Mouse (Mus musculus): ENCODE measurements around the gene Clk3. TPM values are rescaled to one million over a fixed set of nuclear protein-coding genes. Genes with fewer than 3 reads are reported as not detected.
A peak's percentile ranks its signal among the peaks of the same experiment; 100 is the strongest.
"Not testable (repeated sequence)": the region's sequence is repeated elsewhere in the genome, so short reads cannot be mapped to it uniquely, and the experiment has no call there.

Clk3 gene
- total RNA-seq, 2 experiments from 2014 or later: 40.8 to 43.0 TPM

- ATAC-seq (replicated peaks; ENCODE audit: poor library complexity): no peak
Observed at GRCm38 (mm10) chr9:57733606-57734005, 32.1 kb downstream of the Clk3 start.

- peak; percentile 39; the same call in 1 of the 2 replicates for ATAC-seq (replicated peaks; ENCODE audit: poor library complexity)
Observed at GRCm38 (mm10) chr9:57728312-57728711, 37.3 kb downstream of the Clk3 start.

GRCm38 (mm10) chr9:57724701-57725100 is 41.0 kb downstream of the Clk3 start:
- ATAC-seq (replicated peaks; ENCODE audit: poor library complexity): no peak

DNA sequence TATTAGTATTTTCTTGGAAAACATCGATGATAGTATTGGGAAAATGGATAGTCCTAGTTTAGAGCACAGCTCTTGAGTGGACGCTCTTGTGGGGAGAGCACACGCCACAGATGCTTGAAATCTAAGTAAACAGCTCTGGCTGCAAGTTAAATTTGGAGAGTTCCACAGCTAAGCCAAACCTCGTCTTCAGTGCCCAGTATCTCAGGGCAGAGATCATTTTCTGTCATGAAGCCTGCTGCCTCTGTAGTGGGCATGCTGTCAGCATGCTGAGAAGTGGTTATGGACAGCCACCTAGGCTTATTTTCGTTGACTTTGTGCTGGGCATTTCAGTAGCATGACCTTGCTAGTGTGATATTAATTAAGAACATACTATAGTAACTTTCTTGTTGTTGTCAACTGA is 41.9 kb downstream of the Clk3 start:
- ATAC-seq (replicated peaks; ENCODE audit: poor library complexity): no peak

GRCm38 (mm10) chr9:57723315-57723715 is 42.3 kb downstream of the Clk3 start:
- ATAC-seq (replicated peaks; ENCODE audit: poor library complexity): peak; percentile 94

DNA sequence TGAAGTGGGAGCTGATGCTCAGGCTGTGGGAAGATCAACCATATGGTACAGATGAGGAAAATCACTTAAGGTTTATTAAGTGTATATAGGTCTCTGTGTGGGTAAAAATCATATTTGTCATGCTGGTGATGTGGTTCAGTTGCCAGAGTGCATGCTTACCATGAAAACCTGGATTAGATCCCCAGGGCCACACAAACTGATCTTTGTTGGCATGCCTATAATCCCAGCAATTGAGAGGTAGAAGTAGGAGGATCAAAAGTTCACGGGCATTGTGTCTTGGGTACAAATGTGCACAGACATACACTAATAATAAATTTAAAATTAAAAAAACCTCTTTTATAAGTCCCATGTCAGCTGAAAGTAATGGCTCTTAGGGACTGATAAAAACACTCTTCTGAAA is 43.3 kb downstream of the Clk3 start:
- ATAC-seq (replicated peaks; ENCODE audit: poor library complexity): no peak

GRCm38 (mm10) chr9:57720736-57721135 is 44.9 kb downstream of the Clk3 start:
- no peak for ATAC-seq (replicated peaks; ENCODE audit: poor library complexity)

DNA sequence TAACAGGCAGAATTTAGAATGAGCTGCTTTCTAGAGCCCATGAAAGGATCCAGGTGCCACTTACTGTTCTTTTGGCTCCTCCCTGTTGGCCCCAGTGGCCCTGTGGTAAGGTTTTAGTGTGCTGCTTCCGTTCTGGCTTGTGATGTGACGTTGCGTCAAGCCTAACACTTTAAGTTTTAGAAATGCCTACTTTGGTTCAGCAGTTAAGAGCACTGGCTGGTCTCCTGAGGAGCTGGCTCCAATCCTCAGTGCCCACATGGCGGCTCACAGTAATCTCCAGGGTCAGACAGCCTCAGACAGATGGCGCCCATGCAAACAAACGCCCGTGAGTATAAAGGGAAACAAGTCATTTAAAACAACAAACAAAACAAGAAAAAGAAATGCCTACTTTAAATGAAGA is 47.3 kb downstream of the Clk3 start:
- 0 out of 2 replicates have a peak, but pooled peaks have one; percentile 44 for ATAC-seq (replicated peaks; ENCODE audit: poor library complexity)

- ATAC-seq (replicated peaks; ENCODE audit: poor library complexity): no peak
Observed at GRCm38 (mm10) chr9:57712194-57712593, 53.5 kb downstream of the Clk3 start.

GRCm38 (mm10) chr9:57710214-57710613 is 55.4 kb downstream of the Clk3 start:
- ATAC-seq (replicated peaks; ENCODE audit: poor library complexity): not testable (repeated sequence)

DNA sequence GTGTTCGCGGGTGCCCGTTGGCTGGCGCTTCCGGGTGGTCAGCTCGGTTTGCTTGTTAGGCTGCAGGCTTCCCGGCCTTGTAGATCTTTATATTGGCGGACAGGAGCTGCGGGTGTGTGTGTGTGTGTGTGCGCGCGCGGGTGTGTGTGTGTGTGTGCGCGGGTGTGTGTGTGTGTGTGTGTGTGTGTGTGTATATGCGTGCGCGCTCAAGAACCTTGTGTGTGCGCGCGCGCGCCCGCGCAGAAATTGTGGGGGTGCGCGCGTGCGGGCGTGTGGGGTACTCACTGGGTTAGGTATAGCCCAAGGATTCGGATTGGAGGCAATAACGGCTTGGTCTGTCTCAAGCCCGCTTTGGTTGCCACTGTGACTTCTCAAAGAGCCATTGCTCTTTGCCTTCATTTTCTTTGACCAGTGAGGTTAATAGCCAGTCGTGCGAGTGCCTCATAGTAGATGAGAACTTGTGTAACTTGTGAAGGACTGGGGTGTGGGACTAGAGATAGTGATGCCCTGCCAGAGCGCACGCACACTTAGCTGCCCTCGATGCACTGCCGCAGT is 56.9 kb downstream of the Clk3 start:
- peak; percentile 72 for ATAC-seq (replicated peaks; ENCODE audit: poor library complexity)

DNA sequence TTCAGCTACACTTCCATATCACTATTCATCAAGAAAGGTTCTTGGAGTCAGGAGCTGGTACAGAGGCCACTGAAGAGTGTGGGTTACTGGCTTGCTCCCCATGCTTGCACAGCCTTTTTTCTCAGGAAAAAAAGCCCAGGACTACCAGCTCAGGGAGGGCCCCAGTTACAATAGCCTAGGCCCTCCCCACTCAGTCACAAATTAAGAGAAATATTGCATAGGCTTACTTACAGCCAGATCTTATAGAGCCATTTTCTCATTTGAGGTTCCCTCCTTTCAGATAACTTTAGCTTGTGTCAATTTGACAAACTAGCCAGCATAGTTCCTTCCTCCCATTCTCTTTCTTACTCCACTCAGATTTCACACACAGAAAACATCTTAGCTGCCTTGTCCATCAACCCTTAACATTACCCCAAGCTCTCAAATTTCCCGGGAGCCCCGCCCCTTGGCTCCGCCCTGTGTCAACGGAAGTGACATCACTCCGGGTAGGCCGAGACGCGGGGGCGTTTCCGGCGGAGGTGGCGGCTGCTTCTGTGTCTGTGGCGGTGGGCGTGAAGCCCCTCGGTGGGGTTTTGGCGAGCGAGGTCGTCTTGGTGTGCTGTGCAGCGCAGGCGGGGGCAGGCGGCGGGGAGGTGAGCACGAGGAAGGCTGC is 57.5 kb downstream of the Clk3 start, which contains the start of gene Edc3:
Edc3 (plus strand) TSS at position 473 of the 652 bp plus-strand sequence.
- ATAC-seq (replicated peaks; ENCODE audit: poor library complexity): peak; percentile 94

DNA sequence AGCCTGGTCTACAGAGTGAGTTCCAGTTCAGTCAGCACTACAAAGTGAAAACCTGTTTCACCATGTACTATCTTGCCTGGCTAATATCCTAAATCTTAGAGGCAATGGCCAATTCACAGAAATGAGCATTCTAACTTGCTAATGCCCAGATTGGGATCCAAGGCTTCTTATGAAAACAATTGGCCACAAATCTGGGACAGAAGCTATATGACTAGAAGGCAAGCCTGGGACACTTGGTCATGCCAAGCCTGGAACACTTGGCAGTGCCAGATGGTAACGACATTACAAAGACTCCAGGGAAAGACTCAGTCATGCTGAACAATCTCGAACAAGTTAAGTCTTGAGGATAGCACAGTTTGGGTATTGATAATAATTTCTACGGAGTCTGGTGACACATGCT is 59.2 kb downstream of the Clk3 start:
- no peak for ATAC-seq (replicated peaks; ENCODE audit: poor library complexity)

Other genes with a start within 250 kb of the Clk3 start
- 617 and 644 TPM in 2 replicates for gene Cox5a, start 244.6 kb downstream of the Clk3 start, total RNA-seq (2015)
- gene Cox5a, start 244.6 kb downstream of the Clk3 start, total RNA-seq (2017): 85.1 and 114 TPM in 2 replicates
- gene Fam219b, start 228.3 kb downstream of the Clk3 start, total RNA-seq (2015): 4.5 and 6.9 TPM in 2 replicates
- 9.2 and 12.8 TPM in 2 replicates for gene Fam219b, start 228.3 kb downstream of the Clk3 start, total RNA-seq (2017)
- gene Mpi, start 213.1 kb downstream of the Clk3 start, total RNA-seq (2015): 15.5 and 21.5 TPM in 2 replicates
- 14.0 and 17.2 TPM in 2 replicates for gene Mpi, start 213.1 kb downstream of the Clk3 start, total RNA-seq (2017)
- gene Scamp2, start 204.9 kb downstream of the Clk3 start, total RNA-seq (2015): 71.1 and 73.2 TPM in 2 replicates
- 26.2 and 28.2 TPM in 2 replicates for gene Scamp2, start 204.9 kb downstream of the Clk3 start, total RNA-seq (2017)
- 4.0 and 4.6 TPM in 2 replicates for gene Ulk3, start 176.4 kb downstream of the Clk3 start, total RNA-seq (2015)
- 1.8 and 2.9 TPM in 2 replicates for gene Ulk3, start 176.4 kb downstream of the Clk3 start, total RNA-seq (2017)
- not detected in 2 replicates for gene Cplx3, start 159.6 kb downstream of the Clk3 start, total RNA-seq (2015)
- not detected in 2 replicates for gene Cplx3, start 159.6 kb downstream of the Clk3 start, total RNA-seq (2017)
- gene Lman1l, start 145.1 kb downstream of the Clk3 start, total RNA-seq (2015): not detected in 2 replicates
- not detected in 2 replicates for gene Lman1l, start 145.1 kb downstream of the Clk3 start, total RNA-seq (2017)
- gene Csk, start 112.2 kb downstream of the Clk3 start, total RNA-seq (2015): 58.6 and 71.3 TPM in 2 replicates
- gene Csk, start 112.2 kb downstream of the Clk3 start, total RNA-seq (2017): 119 and 152 TPM in 2 replicates
- not detected in 2 replicates for gene Cyp1a2, start 82.2 kb downstream of the Clk3 start, total RNA-seq (2015)
- gene Cyp1a2, start 82.2 kb downstream of the Clk3 start, total RNA-seq (2017): not detected in 2 replicates
- 0.39 TPM in 1 of 2 replicates, not detected in the other for gene Cyp1a1, start 77.9 kb downstream of the Clk3 start, total RNA-seq (2015)
- 0.20 TPM in 1 of 2 replicates, not detected in the other for gene Cyp1a1, start 77.9 kb downstream of the Clk3 start, total RNA-seq (2017)
- gene Edc3, start 57.3 kb downstream of the Clk3 start, total RNA-seq (2015): 6.4 and 8.2 TPM in 2 replicates
- gene Edc3, start 57.3 kb downstream of the Clk3 start, total RNA-seq (2017): 4.5 and 4.8 TPM in 2 replicates
- gene Arid3b, start 70.9 kb upstream of the Clk3 start, total RNA-seq (2015): 2.4 and 3.8 TPM in 2 replicates
- 0.87 and 0.98 TPM in 2 replicates for gene Arid3b, start 70.9 kb upstream of the Clk3 start, total RNA-seq (2017)
- gene Ubl7, start 145.1 kb upstream of the Clk3 start, total RNA-seq (2015): 72.7 and 78.4 TPM in 2 replicates
- gene Ubl7, start 145.1 kb upstream of the Clk3 start, total RNA-seq (2017): 14.2 and 16.1 TPM in 2 replicates
- gene Sema7a, start 174.3 kb upstream of the Clk3 start, total RNA-seq (2015): 0.10 and 0.27 TPM in 2 replicates
- 0.04 and 0.61 TPM in 2 replicates for gene Sema7a, start 174.3 kb upstream of the Clk3 start, total RNA-seq (2017)
- 0.15 and 0.47 TPM in 2 replicates for gene Cyp11a1, start 240.6 kb upstream of the Clk3 start, total RNA-seq (2015)
- gene Cyp11a1, start 240.6 kb upstream of the Clk3 start, total RNA-seq (2017): 0.30 and 1.2 TPM in 2 replicates